Mouse (Mus musculus): ENCODE data around the gene Crabp2.

- TF ChIP-seq CTCF (IDR thresholded peaks at IDR 0.05; ENCODE audit: low read depth, low read length): no peak
- no peak for TF ChIP-seq POLR2A (IDR thresholded peaks at IDR 0.05; ENCODE audit: borderline replicate concordance, low read depth, low read length)
Measured at GRCm38 (mm10) chr3:87993436-87993835, 45.0 kb downstream of the Crabp2 start.

All from bone marrow macrophage, adult 2 months (primary cell).